Mouse (Mus musculus): Measurements from ENCODE around the gene Ubr2.

The Ubr2 gene

GRCm38 (mm10) chr17:47005741-47006405, 4.5 kb downstream of the Ubr2 start:
- intact Hi-C loops (cut with DNase I), result no loop called here

GRCm38 (mm10) chr17:47003305-47003704, 7.1 kb downstream of the Ubr2 start:
- intact Hi-C loops (cut with DNase I), result no loop called here

- intact Hi-C loops (cut with DNase I), result no loop called here
These were observed 8.0 kb downstream of the Ubr2 start for GRCm38 (mm10) chr17:47002401-47002800.

DNA sequence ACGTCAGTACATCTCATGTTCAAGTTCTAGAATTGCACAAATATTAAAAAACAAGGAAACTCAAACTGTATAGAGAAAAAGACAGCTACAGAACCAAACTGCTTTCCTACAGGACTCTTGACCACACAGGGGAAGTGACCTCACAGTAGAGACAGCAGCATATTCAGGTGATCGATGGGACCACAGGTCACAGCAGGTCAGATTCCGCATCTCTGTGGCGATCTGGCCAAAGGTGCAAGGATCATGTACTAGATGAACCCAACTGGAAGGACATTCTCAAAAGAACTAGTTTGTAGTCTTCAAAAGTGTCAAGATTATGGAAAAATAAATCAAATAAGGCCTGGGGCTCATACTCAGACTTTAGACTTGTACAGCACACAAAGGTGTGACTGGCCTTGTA, 11.5 kb downstream of the Ubr2 start:
- intact Hi-C loops (cut with DNase I), result no loop called here

DNA sequence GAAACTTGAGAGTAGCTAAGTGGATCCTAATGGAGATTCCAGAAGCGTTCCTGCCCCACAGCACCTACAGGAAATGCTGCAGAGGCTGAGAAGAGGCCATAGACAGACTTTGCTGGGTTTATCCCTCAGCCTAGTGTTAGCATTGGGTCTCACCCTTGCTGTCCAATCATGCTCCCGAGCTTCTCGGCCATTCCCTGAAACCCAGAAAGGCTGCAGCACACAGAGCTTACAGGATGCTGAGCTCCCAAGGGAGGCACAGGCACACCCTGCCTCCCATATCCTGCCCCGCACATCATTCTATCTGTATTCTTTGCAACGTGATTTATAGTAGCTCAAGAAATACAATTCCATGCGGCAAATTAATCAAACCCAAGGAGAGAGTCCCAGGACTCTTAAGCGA, 13.9 kb downstream of the Ubr2 start:
- intact Hi-C loops (cut with DNase I), result no loop called here

GRCm38 (mm10) chr17:46995621-46996020, 14.7 kb downstream of the Ubr2 start:
- intact Hi-C loops (cut with DNase I), result no loop called here

DNA sequence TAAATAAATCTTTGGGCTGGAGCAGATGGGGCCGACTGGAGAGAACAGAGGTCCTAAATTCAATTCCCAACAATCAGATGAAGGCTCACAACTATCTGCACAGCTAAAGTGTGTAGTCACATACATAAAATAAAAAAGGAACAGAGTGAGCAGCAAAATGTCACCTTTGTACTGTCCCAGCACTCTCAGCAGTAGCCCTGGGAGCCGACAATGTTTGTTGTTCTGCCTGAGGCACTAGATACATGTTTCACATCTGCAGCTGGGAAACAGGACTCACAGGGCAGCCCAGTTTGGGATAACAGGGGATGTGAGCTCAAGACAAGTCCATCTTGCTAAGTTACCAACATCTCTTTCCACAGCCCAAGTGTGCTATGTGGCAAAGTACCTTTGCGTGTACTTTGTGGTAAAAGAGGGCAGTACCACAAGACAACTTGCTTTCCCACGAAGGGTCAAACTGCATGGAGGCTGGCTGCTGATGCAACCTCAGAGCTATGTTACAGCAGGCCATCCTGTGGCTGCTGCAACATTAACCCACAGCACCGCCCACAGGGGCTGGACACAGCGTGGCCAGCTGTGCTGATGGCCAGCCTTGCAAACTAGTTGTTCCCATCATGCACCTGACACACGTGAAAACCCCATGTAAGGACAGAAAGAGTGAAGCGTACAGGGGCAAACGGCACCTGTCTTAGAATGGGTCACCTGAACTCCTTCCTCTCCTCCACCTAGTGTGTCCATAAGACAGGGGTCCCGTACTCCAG, 15.5 kb downstream of the Ubr2 start:
- intact Hi-C loops (cut with DNase I), result no loop called here

GRCm38 (mm10) chr17:46993625-46994024, 16.7 kb downstream of the Ubr2 start:
- intact Hi-C loops (cut with DNase I), result no loop called here

DNA sequence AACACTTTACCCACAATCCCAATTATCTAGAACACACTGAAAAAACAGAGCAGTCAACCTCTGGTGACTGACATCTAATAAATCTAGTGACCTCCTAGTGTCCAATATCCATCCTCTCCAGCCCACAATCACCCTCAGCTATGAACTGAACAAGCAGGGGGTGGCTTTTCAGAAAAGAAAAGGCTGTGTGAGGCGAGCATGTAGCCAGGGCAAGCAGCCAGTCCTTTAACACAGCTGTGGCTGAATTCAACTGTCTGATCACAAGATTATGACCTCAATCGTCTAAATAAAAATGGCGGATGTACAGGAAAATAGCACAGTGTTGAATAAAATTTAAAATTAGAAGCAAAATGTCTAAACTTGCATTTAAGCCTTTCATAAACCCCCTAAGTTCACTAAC, 22.7 kb downstream of the Ubr2 start:
- intact Hi-C loops (cut with DNase I), result no loop called here

- intact Hi-C loops (cut with DNase I), result no loop called here
These were observed 30.3 kb downstream of the Ubr2 start for GRCm38 (mm10) chr17:46980050-46980449.

DNA sequence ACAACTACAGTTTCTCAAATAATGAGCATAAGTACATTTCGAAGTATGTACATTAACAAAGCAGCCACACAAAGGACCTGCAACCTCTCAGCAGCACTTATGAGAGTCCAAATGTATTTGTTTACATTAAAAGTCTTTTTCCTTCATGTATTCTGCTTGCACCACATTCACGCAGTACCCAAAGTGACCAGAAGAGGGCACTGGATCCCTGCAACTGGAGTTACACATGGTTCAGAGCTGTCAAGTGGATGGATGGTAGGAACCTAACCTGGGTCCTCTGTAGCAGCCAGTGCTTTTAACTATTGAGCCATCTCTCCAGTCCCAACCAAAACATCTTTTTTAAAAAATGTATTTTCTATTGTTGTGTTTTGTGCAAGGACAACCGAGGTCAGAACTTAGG, 35.2 kb downstream of the Ubr2 start:
- intact Hi-C loops (cut with DNase I), result loop anchor here (5.0 kb wide), 1 partner anchor 57 kb away; no protein-coding TSS in a partner anchor

- intact Hi-C loops (cut with DNase I), result no loop called here
These were observed 37.8 kb downstream of the Ubr2 start for GRCm38 (mm10) chr17:46972603-46973002.

- intact Hi-C loops (cut with DNase I), result no loop called here
These were observed 43.5 kb downstream of the Ubr2 start for GRCm38 (mm10) chr17:46966892-46967291.

- intact Hi-C loops (cut with DNase I), result loop anchor here (5.0 kb wide), 1 partner anchor 61 kb away; no protein-coding TSS in a partner anchor
These were observed 47.2 kb downstream of the Ubr2 start for GRCm38 (mm10) chr17:46963186-46963585.

- intact Hi-C loops (cut with DNase I), result loop anchor here (5.0 kb wide), 1 partner anchor 60 kb away; no protein-coding TSS in a partner anchor
These were observed 48.2 kb downstream of the Ubr2 start for GRCm38 (mm10) chr17:46962153-46962552.

DNA sequence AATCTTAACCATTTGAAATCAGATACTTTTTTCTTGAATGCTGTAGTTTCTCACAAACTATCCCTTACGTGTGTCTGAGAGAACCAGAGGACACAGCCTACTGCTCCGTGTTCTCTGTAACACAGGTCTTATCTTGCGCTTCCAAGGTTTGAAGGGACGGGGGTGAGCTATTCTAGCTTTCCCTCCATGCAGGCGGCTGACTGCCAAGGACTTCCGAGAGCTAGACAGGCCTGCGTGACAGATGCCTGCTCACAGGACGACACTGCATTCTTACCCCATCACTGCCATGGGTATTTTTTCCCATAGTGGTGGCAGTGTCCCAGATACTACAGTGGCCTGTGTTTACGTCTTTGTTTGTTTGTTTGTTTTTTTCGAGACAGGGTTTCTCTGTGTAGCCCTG, 50.1 kb downstream of the Ubr2 start:
- intact Hi-C loops (cut with DNase I), result loop anchor here (5.0 kb wide), 1 partner anchor 58 kb away; no protein-coding TSS in a partner anchor

- intact Hi-C loops (cut with DNase I), result no loop called here
These were observed 52.3 kb downstream of the Ubr2 start for GRCm38 (mm10) chr17:46958045-46958444.

- intact Hi-C loops (cut with DNase I), result no loop called here
These were observed 64.1 kb downstream of the Ubr2 start for GRCm38 (mm10) chr17:46946276-46946675.

GRCm38 (mm10) chr17:46942421-46942820, 67.9 kb downstream of the Ubr2 start:
- intact Hi-C loops (cut with DNase I), result no loop called here

GRCm38 (mm10) chr17:46940461-46940860, 69.9 kb downstream of the Ubr2 start:
- intact Hi-C loops (cut with DNase I), result no loop called here

DNA sequence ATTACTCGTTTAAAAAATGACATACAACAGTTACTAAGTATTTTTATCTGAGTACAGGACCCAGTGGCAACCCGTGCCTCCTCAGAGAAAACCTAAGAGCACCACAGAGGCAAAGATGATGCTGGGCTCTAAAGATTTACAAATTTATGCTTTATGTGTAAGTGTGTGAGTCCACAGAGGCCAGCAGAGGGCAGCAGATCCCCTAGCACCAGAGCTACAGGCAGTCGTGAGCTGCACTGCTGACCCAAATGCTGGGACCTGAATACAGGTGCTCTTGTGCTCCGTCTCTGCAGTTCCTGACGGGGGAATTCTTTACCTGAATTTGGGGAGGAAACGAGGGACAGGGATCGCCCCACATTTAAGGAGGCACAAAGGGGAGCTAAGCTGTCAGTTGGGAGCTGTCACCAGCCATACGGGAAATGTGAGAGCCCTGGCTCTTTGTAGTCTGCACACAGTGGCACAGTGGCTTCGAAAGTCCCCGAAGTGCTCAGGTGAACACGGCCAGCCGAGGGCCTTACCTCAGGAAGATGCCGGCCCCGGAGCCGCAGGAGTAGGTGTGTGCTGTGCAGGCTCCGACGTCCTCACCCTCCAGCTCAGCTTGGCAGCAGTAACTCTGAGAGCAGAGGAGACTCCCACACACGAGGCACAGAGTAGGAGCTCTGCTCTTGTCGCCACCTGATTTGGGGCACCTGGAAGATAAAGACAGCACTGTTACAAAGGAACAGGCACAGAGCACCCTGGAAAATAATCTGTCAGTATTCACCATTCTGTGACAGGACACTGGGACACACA, 76.6 kb downstream of the Ubr2 start:
- intact Hi-C loops (cut with DNase I), result no loop called here

GRCm38 (mm10) chr17:46932961-46933360, 77.4 kb downstream of the Ubr2 start:
- intact Hi-C loops (cut with DNase I), result no loop called here
